Mouse (Mus musculus): ENCODE results near the gene Rbp1. TPM values are rescaled to one million over a fixed set of nuclear protein-coding genes. Genes with fewer than 3 reads are reported as not detected.

Rbp1 gene
- polyA plus RNA-seq, 1 experiment from 2014 or later: 37.3 TPM

Other genes starting within 250 kb of the Rbp1 start
- 1.8 and 2.1 TPM in 2 replicates for gene Nmnat3, start 135.5 kb upstream of the Rbp1 start, polyA plus RNA-seq (2015; fragmentation: Nextera tagmentation; extraction: Ambion mirVana)
- gene Rbp2, start 63.2 kb downstream of the Rbp1 start, polyA plus RNA-seq (2015; fragmentation: Nextera tagmentation; extraction: Ambion mirVana): not detected in 2 replicates
- 132 and 147 TPM in 2 replicates for gene Copb2, start 140.8 kb downstream of the Rbp1 start, polyA plus RNA-seq (2015; fragmentation: Nextera tagmentation; extraction: Ambion mirVana)
- 57.1 and 58.0 TPM in 2 replicates for gene Mrps22, start 178.7 kb downstream of the Rbp1 start, polyA plus RNA-seq (2015; fragmentation: Nextera tagmentation; extraction: Ambion mirVana)